Mouse (Mus musculus) bone marrow macrophage, adult 2 months (primary cell): ENCODE measurements around the gene Cox10.

Experiments
- CTCF ChIP-seq: IDR thresholded peaks from 2 replicates; pipeline ENCODE4 v1.5.1; 2012; ENCODE audit warnings: low read depth, mild to moderate bottlenecking, low read length, moderate library complexity
- POLR2A ChIP-seq: IDR thresholded peaks from 2 replicates; pipeline ENCODE4 v1.6.1; 2012; ENCODE audit warnings: mild to moderate bottlenecking, low read depth, low read length, borderline replicate concordance

DNA sequence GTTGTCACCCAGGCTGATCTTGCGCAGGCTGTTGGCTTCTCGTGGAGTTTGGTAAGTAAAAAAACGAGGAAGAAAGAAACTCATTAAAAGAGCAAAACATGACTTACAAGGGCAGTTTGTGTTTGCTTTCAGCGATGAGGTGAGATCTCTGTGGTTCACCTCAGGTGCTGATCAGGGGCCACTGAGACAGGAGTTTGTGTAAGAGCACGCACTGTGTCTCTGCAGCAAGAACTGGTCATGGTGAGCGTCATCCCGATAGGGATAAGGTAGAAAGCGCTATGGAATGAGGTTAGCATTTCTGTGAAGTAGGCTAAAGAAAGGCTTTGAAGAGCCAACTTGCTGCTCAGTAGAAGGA lies 436 bp upstream of the Cox10 start:
- TF ChIP-seq CTCF (no peak), POLR2A (no peak)
